Mouse (Mus musculus) kidney, postnatal 10 days (tissue): ENCODE measurements around the gene Dnaic2.

Source experiments
- DNase-seq: peaks from one replicate; pipeline ENCODE4 v3.0.0; 2021; ENCODE audit warnings: mixed read lengths

The Dnaic2 gene

GRCm38 (mm10) chr11:114747564-114748138 is 20.4 kb downstream of the Dnaic2 start:
- no peak for DNase-seq

DNA sequence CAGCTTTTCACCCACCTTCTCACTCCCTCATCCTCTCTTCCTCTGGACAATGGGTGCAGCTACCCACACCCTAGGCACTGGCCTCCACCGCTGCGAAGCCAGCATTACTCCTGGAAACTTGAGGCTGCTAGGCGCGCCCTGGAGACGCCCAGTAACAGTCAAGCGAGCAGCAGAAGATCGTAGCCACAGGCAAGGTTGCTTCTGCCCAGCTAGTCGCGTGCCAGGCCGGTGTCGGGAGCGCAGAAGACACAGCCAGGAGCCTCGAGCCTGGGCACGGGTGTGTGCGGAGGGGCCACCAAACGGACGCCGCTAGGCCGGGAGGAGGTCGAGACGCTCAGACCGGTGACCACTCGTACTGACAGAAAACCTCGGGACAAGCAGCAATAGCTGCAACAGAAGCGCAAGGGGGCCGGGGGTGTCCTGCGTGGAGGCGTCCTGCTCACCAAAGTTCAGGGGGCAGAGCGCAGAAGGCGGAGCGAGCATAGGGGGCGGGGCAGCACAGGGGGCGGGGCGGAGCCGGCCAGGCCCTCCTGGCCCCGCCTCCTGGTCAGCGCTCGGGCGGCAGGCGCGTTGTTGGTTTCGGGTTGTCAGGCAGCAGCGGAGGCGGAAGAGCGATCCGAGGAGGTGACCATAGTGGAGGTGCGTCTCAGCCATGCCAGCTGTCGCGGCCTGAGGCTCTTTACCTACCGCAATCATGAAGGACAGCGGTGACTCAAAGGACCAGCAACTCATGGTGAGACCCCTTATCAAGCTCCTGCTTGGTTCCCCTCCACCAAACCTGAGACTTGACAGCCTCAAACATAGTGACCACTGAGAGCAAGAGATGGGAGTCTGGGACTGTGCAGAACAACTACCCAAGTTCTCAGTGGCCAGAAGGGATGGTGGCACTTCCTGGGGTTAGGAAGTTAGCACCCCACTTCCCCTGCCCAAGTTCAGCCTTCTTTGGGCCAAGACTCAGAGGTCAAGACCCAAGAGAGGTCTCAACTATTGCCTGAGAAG is 37.9 kb downstream of the Dnaic2 start, which contains the start of gene Kif19a:
Gene Kif19a, plus strand, starts transcription at position 569 of the 999 bp plus-strand sequence.
- DNase-seq: peak; percentile 76

DNA sequence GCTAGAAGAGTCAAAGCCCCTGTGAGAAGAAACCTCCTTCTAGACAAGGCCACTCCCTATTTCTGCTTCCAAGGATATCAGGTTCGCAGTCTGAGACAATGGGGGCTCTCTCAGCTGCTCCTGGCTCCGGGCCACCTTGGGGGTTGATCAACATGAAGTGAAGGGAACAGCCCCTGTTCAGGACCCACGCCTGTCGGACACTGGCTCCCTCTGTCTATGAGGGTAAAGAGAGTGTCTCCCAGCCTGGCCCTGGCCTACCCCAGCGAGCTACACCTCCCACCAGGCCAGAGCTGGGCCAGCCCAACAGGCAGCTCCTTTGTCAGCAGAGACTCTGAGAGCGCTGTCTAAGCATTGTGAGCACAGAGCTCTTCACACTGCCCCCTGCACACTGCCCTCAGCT is 42.7 kb downstream of the Dnaic2 start:
- DNase-seq: no peak

DNA sequence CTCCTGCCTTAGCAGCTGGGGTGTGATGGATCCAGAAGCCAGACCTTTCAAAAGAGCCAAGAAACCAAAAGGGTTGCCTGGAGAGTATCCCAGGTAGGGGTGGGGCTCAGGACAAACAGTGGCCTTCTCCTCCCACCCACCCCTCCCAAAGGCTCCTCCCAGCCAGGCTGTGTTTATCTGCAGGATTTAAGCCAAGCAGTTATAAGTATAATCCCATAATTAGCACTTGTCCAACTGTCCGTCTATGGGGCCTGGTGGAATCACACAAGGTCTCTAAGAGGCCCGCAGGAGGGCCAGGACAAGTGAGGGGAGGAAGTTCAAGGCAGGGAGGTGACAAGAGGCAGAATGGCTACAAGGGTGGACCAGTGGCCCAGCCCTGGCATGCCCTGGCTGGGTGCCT is 44.7 kb downstream of the Dnaic2 start:
- no peak for DNase-seq

- peak; percentile 67 for DNase-seq
Observed at GRCm38 (mm10) chr11:114780076-114780475, 52.9 kb downstream of the Dnaic2 start.

- no peak for DNase-seq
Observed at GRCm38 (mm10) chr11:114785892-114786291, 58.7 kb downstream of the Dnaic2 start.

- DNase-seq: no peak
Observed at GRCm38 (mm10) chr11:114786326-114786725, 59.1 kb downstream of the Dnaic2 start.

DNA sequence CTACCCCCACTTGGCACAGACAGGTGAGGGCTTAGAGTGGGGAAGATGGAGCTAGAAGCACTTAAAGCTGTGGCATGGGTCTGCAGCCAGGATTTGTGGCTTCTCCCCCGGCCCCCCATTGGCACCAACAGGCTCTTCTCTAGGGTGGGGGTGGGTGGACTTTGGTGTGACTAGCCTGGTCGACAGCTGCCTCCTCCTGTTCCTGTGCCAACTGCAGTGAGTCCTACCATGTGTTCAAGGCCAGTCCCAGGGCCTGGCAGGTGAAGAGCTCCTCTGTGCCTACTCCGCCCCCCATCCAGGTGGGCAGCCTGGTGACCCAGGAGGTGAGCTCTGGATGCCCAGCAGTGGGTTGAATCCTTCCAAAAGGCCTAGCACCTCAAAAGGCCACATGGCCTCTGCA is 60.4 kb downstream of the Dnaic2 start:
- DNase-seq: no peak

DNA sequence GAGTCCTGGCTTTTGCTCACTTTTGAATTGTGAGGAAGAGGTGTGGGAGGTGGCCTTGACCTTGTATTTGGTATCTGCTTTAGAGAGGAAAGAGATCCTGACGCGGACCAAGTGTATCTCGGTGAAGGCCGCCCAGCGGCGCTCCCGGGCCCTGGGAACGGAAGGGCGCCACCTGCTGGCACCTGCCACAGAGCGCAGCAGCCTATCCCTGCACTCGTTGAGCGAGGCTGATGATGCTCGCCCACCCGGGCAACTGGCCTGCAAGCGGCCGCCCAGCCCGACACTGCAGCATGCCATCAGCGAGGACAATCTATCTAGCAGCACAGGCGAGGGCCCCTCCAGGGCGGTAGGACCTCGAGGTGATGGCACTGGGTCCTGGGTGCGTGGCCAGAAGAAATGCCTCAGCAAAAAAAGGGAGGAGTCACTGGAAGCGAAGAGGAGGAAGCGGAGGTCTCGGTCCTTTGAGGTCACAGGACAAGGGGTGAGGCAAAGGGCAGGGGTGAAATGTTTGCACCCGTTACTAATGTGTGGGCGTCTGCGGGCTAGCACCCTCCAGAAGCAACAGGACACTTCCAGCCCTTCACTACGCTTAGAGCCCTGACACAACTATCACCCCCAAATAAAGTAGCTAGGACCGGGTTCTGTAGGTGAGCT is 62.0 kb downstream of the Dnaic2 start:
- peak; percentile 90 for DNase-seq

- no peak for DNase-seq
Observed at GRCm38 (mm10) chr11:114789716-114790115, 62.5 kb downstream of the Dnaic2 start.

DNA sequence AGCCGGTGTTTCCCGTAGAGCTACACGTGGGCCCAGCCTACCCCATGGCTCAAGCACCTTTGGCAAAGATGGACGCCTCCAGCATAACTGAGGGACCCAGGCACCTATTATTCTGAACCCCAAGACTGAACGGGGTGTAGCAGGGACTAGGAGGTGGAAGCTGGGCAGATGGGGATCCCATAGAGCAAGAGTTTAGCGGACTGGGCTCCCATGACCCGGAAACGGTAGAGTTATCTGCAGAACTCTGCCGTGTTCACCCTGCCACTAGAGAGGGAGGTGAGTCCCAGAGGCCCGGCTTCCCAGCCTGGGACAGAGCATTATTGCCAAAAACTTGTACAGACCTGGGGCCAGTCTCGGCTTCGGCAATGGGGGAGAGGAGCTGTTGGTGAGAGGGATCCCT is 63.0 kb downstream of the Dnaic2 start:
- DNase-seq: no peak

GRCm38 (mm10) chr11:114790841-114791240 is 63.6 kb downstream of the Dnaic2 start:
- no peak for DNase-seq

DNA sequence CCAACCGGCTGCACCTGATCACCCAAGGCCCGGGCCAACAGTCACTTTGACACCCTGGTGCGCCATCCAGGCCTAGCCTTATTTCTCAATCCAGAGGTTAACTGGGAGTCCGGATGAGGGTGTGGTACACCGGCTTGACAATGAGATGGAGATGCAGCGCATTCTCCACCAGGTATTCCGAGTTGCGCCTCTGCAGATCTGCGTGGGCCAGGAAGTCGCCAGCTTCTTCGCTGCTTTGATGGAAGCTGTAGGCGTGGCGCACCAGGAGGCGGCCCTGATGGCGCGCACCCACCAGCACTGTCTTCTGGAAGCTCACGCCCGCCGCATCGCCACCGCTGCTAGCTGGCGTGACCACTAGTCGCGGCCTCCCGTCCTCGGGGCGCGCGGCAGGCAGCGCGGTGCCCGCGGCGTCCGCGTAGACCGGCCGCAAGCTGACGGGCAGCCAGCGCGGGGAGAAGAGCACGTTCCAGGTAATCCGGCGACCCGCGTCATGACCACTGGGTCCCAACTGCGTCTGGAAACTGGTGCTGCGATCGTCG is 64.2 kb downstream of the Dnaic2 start:
- DNase-seq: no peak

DNA sequence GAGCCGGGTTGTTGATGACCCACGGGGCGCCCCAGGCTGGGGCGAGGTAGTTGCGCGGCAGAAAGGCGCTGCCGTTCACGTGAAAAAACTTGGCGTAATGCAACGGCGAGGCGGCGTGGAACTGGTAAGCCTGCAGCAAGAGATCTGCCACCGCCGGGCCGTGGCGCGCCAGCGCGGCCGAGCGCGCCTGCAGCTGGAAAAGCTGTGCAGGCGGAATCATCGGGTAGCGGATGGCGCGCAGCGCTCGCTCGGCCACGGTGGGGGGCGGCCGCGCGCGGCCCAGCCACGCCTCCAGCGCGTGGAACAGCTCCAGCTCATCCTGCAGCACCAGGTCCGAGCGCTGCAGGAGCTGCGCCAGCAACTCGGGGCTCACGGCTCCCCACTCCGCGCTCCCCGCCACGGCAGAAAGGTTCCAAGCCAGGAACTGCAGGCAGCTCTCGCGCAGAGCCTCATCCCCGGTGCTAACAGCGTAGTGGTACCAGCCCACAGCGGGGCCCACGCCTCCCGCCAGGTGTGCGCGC is 64.7 kb downstream of the Dnaic2 start:
- peak; percentile 54 for DNase-seq

GRCm38 (mm10) chr11:114792931-114793494 is 65.8 kb downstream of the Dnaic2 start:
- no peak for DNase-seq

DNA sequence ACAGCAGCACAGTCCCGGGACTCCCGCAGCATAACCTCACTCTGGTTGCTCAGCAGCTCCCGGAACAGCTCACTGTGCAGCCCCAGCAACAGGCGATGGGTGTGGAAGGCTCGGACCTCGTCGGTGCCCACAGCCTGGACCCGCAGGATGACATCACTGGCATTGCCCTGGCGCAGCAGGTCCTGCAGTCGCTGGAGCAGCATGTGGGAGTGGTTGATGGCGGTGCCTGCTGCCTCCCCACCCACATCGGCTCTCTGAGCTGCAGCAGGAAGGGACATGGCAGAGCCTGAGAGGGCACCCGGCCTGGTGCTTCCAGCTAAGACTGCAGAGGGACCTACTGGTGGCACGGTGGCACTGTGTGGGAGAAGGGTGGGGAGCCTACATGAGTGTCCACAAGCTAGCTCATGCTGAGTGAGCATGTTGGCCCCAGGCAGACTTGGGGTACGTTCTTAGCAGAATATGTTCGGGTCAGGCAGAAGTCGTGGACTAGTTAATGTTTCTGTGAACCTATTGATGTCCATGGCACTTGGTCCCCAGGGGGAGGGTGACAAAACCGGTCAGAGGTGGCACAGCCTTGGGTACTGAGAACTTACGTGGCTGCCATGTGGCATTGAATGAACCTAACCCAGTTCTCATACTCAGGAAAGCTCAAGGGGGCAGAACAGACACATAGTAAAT is 66.8 kb downstream of the Dnaic2 start:
- DNase-seq: no peak

DNA sequence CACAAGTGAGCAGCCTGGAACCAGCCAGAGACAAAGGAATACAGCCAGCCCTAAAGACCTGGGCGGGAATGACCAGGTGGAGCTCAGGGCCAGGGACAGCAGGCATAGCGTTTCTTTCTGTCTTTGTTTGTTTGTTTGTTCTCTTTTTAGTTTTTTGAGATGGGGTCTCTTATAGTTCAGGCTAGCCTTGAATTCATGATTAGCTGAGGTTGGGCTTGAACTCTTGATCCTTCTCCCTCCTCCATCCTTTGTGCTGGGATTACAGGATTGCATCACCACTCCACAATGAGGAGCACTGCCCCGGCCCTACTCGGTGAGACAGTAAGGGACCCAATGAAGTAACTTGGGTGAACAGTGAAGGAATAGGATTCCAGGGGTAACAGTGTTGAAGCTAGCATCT is 67.5 kb downstream of the Dnaic2 start:
- no peak for DNase-seq

DNA sequence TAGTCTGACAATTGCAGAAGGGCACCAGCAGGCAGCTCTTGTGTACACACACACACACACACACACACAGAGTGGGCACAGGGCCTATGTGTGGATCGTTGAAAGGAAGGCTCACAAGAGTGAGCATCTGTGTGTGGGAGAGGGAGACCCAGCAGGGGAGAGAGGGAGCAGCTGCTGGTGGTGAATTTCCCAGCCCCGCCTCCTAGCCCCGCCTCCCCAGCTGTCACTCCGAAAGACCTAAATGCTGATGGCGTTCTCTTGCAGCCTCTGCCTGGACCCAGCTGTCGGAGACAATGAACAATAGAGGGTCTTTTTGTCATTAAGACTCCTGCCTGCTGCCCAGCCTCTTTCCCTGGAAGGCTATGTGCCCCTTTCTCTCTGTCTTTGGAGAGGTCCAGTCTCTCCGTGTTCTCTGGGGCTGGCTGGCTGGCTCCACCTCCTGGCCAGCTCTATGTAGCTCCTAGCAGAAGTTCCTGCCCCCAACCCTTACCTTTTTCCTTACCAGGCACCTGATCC is 68.1 kb downstream of the Dnaic2 start:
- peak; percentile 83 for DNase-seq

DNA sequence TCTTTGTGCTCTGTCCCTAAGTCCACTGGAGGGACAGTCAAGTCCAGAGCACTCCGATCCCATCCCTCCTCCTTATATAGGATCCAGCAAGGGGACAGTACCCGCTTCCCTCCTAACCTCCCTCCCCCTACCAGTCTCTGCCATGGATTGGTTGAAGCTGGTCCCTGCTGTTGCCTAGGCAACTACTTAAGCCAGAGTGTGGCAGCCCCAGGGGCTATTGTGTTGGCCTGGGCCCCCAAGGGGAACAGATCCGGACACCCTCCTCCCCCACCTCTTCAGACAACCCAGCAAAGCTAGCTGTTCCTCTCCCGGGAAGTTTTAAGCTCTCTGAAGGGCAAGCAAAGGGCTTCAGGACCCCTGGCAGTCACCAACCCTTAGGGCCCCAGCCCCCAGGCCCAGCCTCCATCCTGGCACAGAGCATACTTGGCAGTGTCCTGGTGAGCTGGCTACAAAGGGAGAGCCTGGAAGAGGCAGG is 68.7 kb downstream of the Dnaic2 start, which contains the start of gene Btbd17:
Gene Btbd17, minus strand, starts transcription at position 98 of the 475 bp plus-strand sequence.
- DNase-seq: no peak

GRCm38 (mm10) chr11:114797176-114797575 is 70.0 kb downstream of the Dnaic2 start:
- DNase-seq: no peak

DNA sequence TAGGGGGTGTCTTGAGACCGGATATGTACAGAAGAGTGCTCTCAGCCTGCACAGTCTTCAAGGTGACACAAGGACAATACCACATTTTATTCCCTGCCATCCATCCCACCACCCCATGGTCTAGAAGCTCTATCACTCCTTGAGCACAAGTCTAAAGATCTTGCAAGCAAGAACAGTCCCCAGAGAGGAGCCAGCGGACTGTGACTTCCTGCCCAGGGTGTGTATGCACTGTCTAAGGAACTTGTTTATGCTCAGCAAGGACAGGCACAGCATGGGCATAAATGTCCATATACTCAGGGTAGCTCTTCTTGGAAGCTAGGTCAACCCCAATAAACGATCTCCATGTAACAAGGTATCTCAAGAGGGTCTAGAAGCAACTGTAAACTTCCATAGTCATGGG is 70.8 kb downstream of the Dnaic2 start:
- DNase-seq: no peak

GRCm38 (mm10) chr11:114798624-114799023 is 71.4 kb downstream of the Dnaic2 start, which contains the start of gene Gpr142:
TSS of gene Gpr142 (plus strand) at chr11:114798924.
- no peak for DNase-seq
